Mouse (Mus musculus): ENCODE measurements around the gene Slc35d2. TPM values are rescaled to one million over a fixed set of nuclear protein-coding genes. Genes with fewer than 3 reads are reported as not detected.

The Slc35d2 gene
- polyA plus RNA-seq, 1 experiment from 2014 or later, result 1.9 TPM

GRCm38 (mm10) chr13:64153083-64153682 is 24.0 kb upstream of the Slc35d2 start, which contains the start of gene Zfp367:
Gene Zfp367 (minus strand): TSS chr13:64153202.
- H3K9ac ChIP-seq, result peak within 1 kb of the TSS; percentile 86
- peak; percentile 97 for ATAC-seq (ENCODE audit: low FRiP score)
- H3K9me3 ChIP-seq, result no peaks in the 10 kb centered on the region
- no peaks in the 10 kb centered on the region for H3K36me3 ChIP-seq (replicated peaks)
- WGBS, result under 1% methylated on average over 52 of the region's 56 CpGs
- H3K27me3 ChIP-seq, result no peaks in the 10 kb centered on the region
- peak within 1 kb of the TSS; percentile 94 for H3K27ac ChIP-seq
- H3K4me2 ChIP-seq, result peak within 1 kb of the TSS; percentile 89
- H3K4me1 ChIP-seq, result peaks cover 25% of the 10 kb centered on the region
- peak within 1 kb of the TSS; percentile 95 for H3K4me3 ChIP-seq (replicated peaks)

- Histone ChIP-seq H3K36me3 (replicated peaks) (no peaks in the 10 kb centered on the region), H3K27ac (peak overlapping the region; percentile 94), H3K27me3 (no peaks in the 10 kb centered on the region), H3K4me1 (peaks cover 25% of the 10 kb centered on the region), H3K9ac (peak overlapping the region; percentile 86), H3K9me3 (no peaks in the 10 kb centered on the region), H3K4me3 (replicated peaks) (peak overlapping the region; percentile 95), H3K4me2 (peak overlapping the region; percentile 89)
- ATAC-seq (ENCODE audit: low FRiP score), result peak; percentile 50
- WGBS, result under 1% methylated on average over 61 of the region's 61 CpGs
Observed at GRCm38 (mm10) chr13:64152671-64153082, 23.5 kb upstream of the Slc35d2 start.

DNA sequence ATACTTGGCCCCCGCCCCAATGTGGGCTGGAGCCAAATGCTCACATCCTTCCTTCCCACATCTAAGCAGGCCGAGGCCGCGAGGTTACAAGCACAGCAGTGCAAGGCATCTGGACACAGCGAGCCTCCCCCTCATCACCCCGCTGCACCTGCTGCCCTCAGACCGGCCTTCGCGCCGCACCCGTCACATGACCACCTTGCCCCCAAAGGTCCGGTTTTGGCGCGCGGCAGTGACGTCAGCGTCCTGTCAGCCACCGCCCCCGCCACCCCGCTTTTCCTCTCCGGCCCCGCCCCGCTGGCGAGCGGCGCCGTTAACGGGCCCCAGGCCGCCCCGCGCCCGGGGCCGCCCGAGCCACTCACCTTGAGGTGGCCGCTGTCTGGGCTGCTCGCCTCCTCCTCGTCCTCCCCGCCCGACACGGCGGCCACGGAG is 23.1 kb upstream of the Slc35d2 start:
- H3K9me3 ChIP-seq, result no peaks in the 10 kb centered on the region
- under 1% methylated on average over 42 of the region's 42 CpGs for WGBS
- no peaks in the 10 kb centered on the region for H3K27me3 ChIP-seq
- no peaks in the 10 kb centered on the region for H3K36me3 ChIP-seq (replicated peaks)
- H3K4me2 ChIP-seq, result peak overlapping the region; percentile 89
- ATAC-seq (ENCODE audit: low FRiP score), result peak; percentile 21
- H3K9ac ChIP-seq, result peak overlapping the region; percentile 86
- H3K4me3 ChIP-seq (replicated peaks), result peak overlapping the region; percentile 95
- H3K4me1 ChIP-seq, result peaks cover 25% of the 10 kb centered on the region
- peak overlapping the region; percentile 94 for H3K27ac ChIP-seq

DNA sequence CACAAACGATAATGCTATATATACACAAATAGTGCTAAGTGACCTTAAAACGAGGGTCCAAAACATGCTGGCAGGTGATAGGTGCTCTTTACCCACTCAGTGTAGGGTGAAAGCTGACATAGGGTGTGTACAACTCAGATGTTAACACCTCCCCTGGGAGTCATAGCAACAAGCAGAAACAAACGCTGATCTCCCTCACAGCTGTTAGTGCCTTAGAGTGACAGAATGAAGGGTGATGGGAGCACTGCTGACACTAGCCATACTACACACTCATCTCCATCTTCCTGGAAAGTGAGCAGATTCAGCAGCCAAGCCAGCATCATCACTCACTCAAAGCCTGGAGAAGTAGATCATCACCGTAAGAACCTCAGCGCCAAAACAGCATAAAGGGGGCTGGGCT is 21.0 kb upstream of the Slc35d2 start:
- Histone ChIP-seq H3K9ac (no peak overlapping the region; the same call in 1 of the 2 replicates), H3K4me3 (replicated peaks) (no peak overlapping the region), H3K4me1 (peaks cover 25% of the 10 kb centered on the region), H3K36me3 (replicated peaks) (no peaks in the 10 kb centered on the region), H3K27ac (no peak overlapping the region), H3K9me3 (no peaks in the 10 kb centered on the region), H3K27me3 (no peaks in the 10 kb centered on the region), H3K4me2 (0 out of 2 replicates have a peak overlapping the region, but pooled peaks have one; percentile 19)
- ATAC-seq (ENCODE audit: low FRiP score), result no peak
- 77% methylated on average over 5 of the region's 5 CpGs for WGBS

- peaks cover 6% of the 10 kb centered on the region; the same call in 1 of the 2 replicates for H3K4me1 ChIP-seq
- H3K36me3 ChIP-seq (replicated peaks), result peaks cover 18% of the 10 kb centered on the region
- H3K27ac ChIP-seq, result no peak overlapping the region
- H3K4me2 ChIP-seq, result peak overlapping the region; percentile 72
- no peak for ATAC-seq (ENCODE audit: low FRiP score)
- 42% methylated on average over 15 of the region's 15 CpGs for WGBS
- H3K9ac ChIP-seq, result peak overlapping the region; percentile 54; the same call in 1 of the 2 replicates
- 0 out of 2 replicates have a peak, but pooled peaks cover 3% of the 10 kb centered on the region for H3K27me3 ChIP-seq
- H3K4me3 ChIP-seq (replicated peaks), result peak overlapping the region; percentile 49
- H3K9me3 ChIP-seq, result no peaks in the 10 kb centered on the region
Observed at GRCm38 (mm10) chr13:64129616-64130375, 628 bp upstream of the Slc35d2 start.

DNA sequence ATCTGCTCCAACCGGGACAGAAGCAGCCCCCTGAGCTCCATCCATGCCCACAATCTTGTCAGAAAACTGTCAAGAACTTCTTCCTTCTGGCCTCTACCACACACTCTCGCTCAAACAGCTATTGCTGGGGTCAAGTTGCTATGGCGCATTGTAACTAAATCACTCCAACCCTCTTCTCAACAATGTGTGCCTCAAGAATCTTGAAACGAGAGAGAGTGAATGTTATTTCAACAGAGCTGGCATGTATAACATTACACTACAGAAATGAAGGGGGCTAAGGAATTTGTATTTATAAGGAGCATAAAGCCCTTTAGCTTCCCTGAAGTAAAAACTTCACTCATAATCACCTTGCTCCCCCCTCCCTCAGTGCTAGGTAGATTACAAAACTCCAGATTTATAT is 2.9 kb downstream of the Slc35d2 start:
- H3K36me3 ChIP-seq (replicated peaks), result peaks cover 6% of the 10 kb centered on the region; the same call in 1 of the 2 replicates
- peaks cover 6% of the 10 kb centered on the region; the same call in 1 of the 2 replicates for H3K4me1 ChIP-seq
- H3K9me3 ChIP-seq, result peaks cover 5% of the 10 kb centered on the region; the same call in 1 of the 2 replicates
- no peak overlapping the region for H3K9ac ChIP-seq
- ATAC-seq (ENCODE audit: low FRiP score), result no peak
- 0 out of 2 replicates have a peak, but pooled peaks cover 3% of the 10 kb centered on the region for H3K27me3 ChIP-seq
- no peak overlapping the region for H3K4me3 ChIP-seq (replicated peaks)
- no peak overlapping the region for H3K4me2 ChIP-seq
- H3K27ac ChIP-seq, result no peak overlapping the region
- 49% methylated on average over 4 of the region's 4 CpGs for WGBS

GRCm38 (mm10) chr13:64124886-64125285 is 4.3 kb downstream of the Slc35d2 start:
- Histone ChIP-seq H3K9me3 (peaks cover 5% of the 10 kb centered on the region; the same call in 1 of the 2 replicates), H3K27me3 (no peaks in the 10 kb centered on the region), H3K4me3 (replicated peaks) (no peak overlapping the region), H3K27ac (no peak overlapping the region), H3K36me3 (replicated peaks) (no peaks in the 10 kb centered on the region), H3K4me2 (no peak overlapping the region), H3K4me1 (peaks cover 6% of the 10 kb centered on the region; the same call in 1 of the 2 replicates), H3K9ac (no peak overlapping the region)
- ATAC-seq (ENCODE audit: low FRiP score), result no peak
- 89% methylated on average over 6 of the region's 6 CpGs for WGBS

GRCm38 (mm10) chr13:64123491-64124188 is 5.5 kb downstream of the Slc35d2 start:
- 28% methylated on average over 6 of the region's 6 CpGs for WGBS
- Histone ChIP-seq H3K27ac (no peak overlapping the region), H3K4me1 (no peaks in the 10 kb centered on the region), H3K36me3 (replicated peaks) (no peaks in the 10 kb centered on the region), H3K27me3 (no peaks in the 10 kb centered on the region), H3K4me2 (no peak overlapping the region), H3K4me3 (replicated peaks) (no peak overlapping the region), H3K9ac (no peak overlapping the region), H3K9me3 (peaks cover 5% of the 10 kb centered on the region; the same call in 1 of the 2 replicates)
- no peak for ATAC-seq (ENCODE audit: low FRiP score)

GRCm38 (mm10) chr13:64120760-64121159 is 8.4 kb downstream of the Slc35d2 start:
- ATAC-seq (ENCODE audit: low FRiP score), result no peak
- H3K36me3 ChIP-seq (replicated peaks), result no peaks in the 10 kb centered on the region
- whole genome bisulfite sequencing, result 70% methylated on average over 4 of the region's 4 CpGs

DNA sequence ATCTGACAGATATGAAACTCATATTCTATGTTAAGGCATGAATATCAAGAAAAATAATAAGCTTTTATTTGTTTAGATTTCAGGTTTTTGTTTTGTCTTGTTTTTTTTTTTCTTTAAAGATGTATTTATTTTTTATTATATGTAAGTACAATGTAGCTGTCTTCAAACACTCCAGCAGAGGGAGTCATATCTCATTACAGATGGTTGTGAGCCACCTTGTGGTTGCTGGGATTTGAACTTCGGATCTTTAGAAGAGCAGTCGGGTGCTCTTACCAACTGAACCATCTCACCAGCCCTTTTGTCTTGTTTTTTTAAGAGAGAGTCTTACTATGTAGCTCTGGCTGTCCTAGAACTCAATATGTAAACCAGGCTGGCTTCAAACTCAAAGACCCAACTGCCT is 11.7 kb downstream of the Slc35d2 start:
- Histone ChIP-seq H3K9ac (no peak overlapping the region), H3K4me2 (no peak overlapping the region), H3K27me3 (no peaks in the 10 kb centered on the region), H3K4me3 (replicated peaks) (no peak overlapping the region), H3K9me3 (no peaks in the 10 kb centered on the region), H3K4me1 (no peaks in the 10 kb centered on the region), H3K36me3 (replicated peaks) (no peaks in the 10 kb centered on the region), H3K27ac (no peak overlapping the region)
- ATAC-seq (ENCODE audit: low FRiP score), result no peak
- WGBS, result 68% methylated on average over 2 of the region's 2 CpGs

More at GRCm38 (mm10) chr13:64120760-64121159, 8.4 kb downstream of the Slc35d2 start:
- H3K4me1 ChIP-seq, result no peaks in the 10 kb centered on the region
- no peak overlapping the region for H3K27ac ChIP-seq
- H3K4me2 ChIP-seq, result no peak overlapping the region
- H3K9me3 ChIP-seq, result peaks cover 5% of the 10 kb centered on the region; the same call in 1 of the 2 replicates
- no peak overlapping the region for H3K9ac ChIP-seq
- H3K27me3 ChIP-seq, result no peaks in the 10 kb centered on the region
- no peak overlapping the region for H3K4me3 ChIP-seq (replicated peaks)

DNA sequence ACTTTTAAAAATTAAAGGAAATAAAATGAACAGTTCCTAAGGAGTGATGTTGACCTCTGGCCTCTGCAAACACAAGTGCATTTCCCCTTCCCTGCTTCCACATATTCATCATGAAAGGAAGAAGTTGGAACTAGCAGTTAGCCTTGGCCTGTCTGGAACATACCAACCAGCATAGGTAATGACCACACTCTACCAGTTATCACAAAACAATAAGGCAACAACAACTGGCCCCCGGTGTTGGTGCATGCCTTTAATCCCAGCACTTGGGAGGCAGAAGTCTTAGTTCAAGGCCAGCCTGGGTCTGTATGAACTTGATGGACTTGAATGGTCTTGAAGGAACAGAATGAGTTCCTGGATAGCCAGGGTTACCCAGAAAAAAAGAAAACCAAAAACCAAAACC is 18.7 kb downstream of the Slc35d2 start:
- 96% methylated on average over 1 of the region's 1 CpGs for WGBS
- no peaks in the 10 kb centered on the region for H3K9me3 ChIP-seq
- 0 out of 2 replicates have a peak, but pooled peaks cover 4% of the 10 kb centered on the region for H3K27me3 ChIP-seq
- H3K27ac ChIP-seq, result no peak overlapping the region
- 0 out of 2 replicates have a peak, but pooled peaks cover 9% of the 10 kb centered on the region for H3K4me1 ChIP-seq
- no peak overlapping the region for H3K4me3 ChIP-seq (replicated peaks)
- H3K9ac ChIP-seq, result no peak overlapping the region
- H3K4me2 ChIP-seq, result no peak overlapping the region
- no peaks in the 10 kb centered on the region for H3K36me3 ChIP-seq (replicated peaks)
- no peak for ATAC-seq (ENCODE audit: low FRiP score)

DNA sequence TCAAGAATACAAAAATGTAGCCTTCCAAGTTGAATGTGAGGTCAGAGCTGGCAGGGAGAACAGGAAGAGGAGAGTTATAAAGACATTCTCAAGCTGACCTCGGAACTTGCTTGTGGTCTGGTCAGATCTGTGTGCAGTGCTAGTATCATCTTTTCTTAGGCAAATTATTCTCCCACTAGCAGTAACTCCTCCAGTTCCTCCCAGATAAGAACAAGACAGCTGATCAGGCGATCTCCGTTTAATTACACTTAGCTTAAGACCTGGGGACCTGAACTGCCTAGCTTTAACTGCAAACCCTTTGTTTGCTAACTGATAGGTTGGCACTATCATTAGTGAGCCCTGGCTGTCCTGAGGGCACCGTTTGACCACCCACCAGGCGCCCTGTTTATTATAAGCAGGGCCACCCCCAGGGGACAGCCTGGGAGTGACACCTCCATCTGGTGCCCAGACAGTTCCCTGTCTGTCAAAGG is 20.8 kb downstream of the Slc35d2 start:
- 0 out of 2 replicates have a peak, but pooled peaks cover 9% of the 10 kb centered on the region for H3K4me1 ChIP-seq
- H3K9me3 ChIP-seq, result no peaks in the 10 kb centered on the region
- H3K9ac ChIP-seq, result no peak overlapping the region
- WGBS, result 30% methylated on average over 5 of the region's 5 CpGs
- no peak overlapping the region for H3K4me3 ChIP-seq (replicated peaks)
- H3K27ac ChIP-seq, result no peak overlapping the region
- H3K4me2 ChIP-seq, result no peak overlapping the region
- peaks cover 20% of the 10 kb centered on the region for H3K27me3 ChIP-seq
- H3K36me3 ChIP-seq (replicated peaks), result no peaks in the 10 kb centered on the region
- ATAC-seq (ENCODE audit: low FRiP score), result no peak

Data from forebrain, embryonic 12.5 days (tissue).